Mouse (Mus musculus) testis, adult 2 months (tissue): ENCODE data around the gene Sult4a1. TPM values are rescaled to one million over a fixed set of nuclear protein-coding genes. Genes with fewer than 3 reads are reported as not detected.

Source experiments
- H3K27ac ChIP-seq: fragments of 200-500 bp; 2 replicates; pipeline ENCODE4 v1.5.1; 2012; ENCODE audit warnings: low read depth, low read length; ENCODE audit not compliant: control insufficient read depth, insufficient read depth
- H3K27me3 ChIP-seq: fragments of 200-500 bp; 2 replicates; pipeline ENCODE4 v1.6.1; 2012; ENCODE audit warnings: mild to moderate bottlenecking, low read length, moderate library complexity; ENCODE audit not compliant: control insufficient read depth, insufficient read depth
- H3K36me3 ChIP-seq: fragments of 200-500 bp; 2 replicates; pipeline ENCODE4 v1.6.1; 2012; ENCODE audit warnings: mild to moderate bottlenecking, low read length; ENCODE audit not compliant: control insufficient read depth, insufficient read depth
- H3K4me1 ChIP-seq: fragments of 200-500 bp; 2 replicates; pipeline ENCODE4 v1.6.1; 2012; ENCODE audit warnings: low read length; ENCODE audit not compliant: control insufficient read depth, insufficient read depth
- H3K4me3 ChIP-seq: fragments of 200-500 bp; 2 replicates; pipeline ENCODE4 v1.5.1; 2012; ENCODE audit warnings: low read depth, mild to moderate bottlenecking, low read length, moderate library complexity, mixed read lengths; ENCODE audit not compliant: control insufficient read depth
- CTCF ChIP-seq: fragments of 200-500 bp; IDR thresholded peaks from 2 replicates; pipeline ENCODE4 v1.5.1; 2012; ENCODE audit warnings: low read depth, mild to moderate bottlenecking, inconsistent platforms, low read length, moderate library complexity; ENCODE audit not compliant: control insufficient read depth, insufficient read depth, insufficient replicate concordance
- POLR2A ChIP-seq: fragments of 200-500 bp; IDR thresholded peaks from 2 replicates; pipeline ENCODE4 v1.6.1; 2012; ENCODE audit warnings: low read depth, mild to moderate bottlenecking, inconsistent platforms, low read length, moderate library complexity; ENCODE audit not compliant: control insufficient read depth
- polyA plus RNA-seq: library from polyadenylated mRNA; depleted of rRNA; stranded (reverse); fragments of >200 nt; gene quantifications from 2 replicates; pipeline ENCODE4 v1.2.3, GENCODE M21; 2012; rRNA removed

Gene Sult4a1
- 5.6 and 6.4 TPM in 2 replicates for polyA plus RNA-seq

DNA sequence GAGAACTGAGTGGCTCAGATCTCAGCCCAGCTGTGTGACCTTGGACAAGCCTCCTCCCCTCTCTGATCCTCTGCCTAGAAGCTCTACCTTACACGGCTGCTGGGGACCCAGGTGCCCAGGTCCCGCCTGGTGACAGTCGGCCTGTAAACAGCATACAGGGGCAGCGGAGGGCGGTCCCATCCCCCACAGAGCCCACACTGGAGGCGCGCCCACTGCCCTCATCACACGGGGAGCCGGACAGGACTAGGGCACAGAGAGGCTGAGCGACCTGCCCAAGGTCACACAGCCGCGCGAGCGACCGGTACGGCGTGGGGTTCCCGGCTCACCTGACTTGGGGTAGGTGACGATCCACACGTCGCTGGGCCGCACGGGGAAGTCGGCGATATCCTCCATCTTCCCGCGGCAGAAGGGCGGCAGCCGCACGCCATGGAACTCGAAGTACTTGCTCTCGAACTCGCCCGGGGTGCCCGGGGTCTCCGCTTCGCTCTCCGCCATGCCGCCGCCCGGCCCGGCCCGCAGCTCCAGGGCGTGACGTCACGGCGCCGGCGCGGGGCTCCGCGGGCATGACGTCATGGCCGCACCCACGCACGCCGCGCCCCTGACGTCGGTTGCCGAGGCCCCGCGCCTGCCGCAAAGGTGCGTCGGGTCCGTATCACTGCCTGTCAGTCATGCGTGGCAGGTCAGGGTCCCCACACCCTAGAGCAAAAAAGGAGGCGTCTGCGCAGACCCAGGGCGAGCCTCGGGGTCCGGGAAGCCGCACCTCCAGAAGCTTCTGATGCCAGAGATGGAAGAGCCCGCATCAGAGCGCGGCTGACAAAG, at the start of gene Sult4a1:
Gene Sult4a1 (minus strand): TSS at position 650 of the 819 bp plus-strand sequence.
- H3K27me3 ChIP-seq = no peaks in the 10 kb centered on the region
- H3K4me3 ChIP-seq = peak within 1 kb of the TSS; percentile 28
- TF ChIP-seq POLR2A (no peak), CTCF (no peak)
- H3K27ac ChIP-seq = no peak within 1 kb of the TSS
- H3K36me3 ChIP-seq = no peaks in the 10 kb centered on the region
- H3K4me1 ChIP-seq = peaks cover 11% of the 10 kb centered on the region

GRCm38 (mm10) chr15:84140929-84141328, 35.4 kb upstream of the Sult4a1 start:
- Histone ChIP-seq H3K27ac (no peak overlapping the region), H3K27me3 (no peaks in the 10 kb centered on the region), H3K36me3 (no peaks in the 10 kb centered on the region), H3K4me3 (no peak overlapping the region), H3K4me1 (no peaks in the 10 kb centered on the region)
- TF ChIP-seq CTCF (no peak), POLR2A (no peak)

GRCm38 (mm10) chr15:84140109-84140508, 34.6 kb upstream of the Sult4a1 start:
- no peaks in the 10 kb centered on the region for H3K4me1 ChIP-seq
- no peaks in the 10 kb centered on the region for H3K27me3 ChIP-seq
- H3K36me3 ChIP-seq = no peaks in the 10 kb centered on the region
- no peak overlapping the region for H3K27ac ChIP-seq
- H3K4me3 ChIP-seq = no peak overlapping the region
- no peak for TF ChIP-seq POLR2A
- TF ChIP-seq CTCF = no peak

- H3K4me3 ChIP-seq = no peak overlapping the region
- H3K27ac ChIP-seq = no peak overlapping the region
- no peak for TF ChIP-seq CTCF
- no peak for TF ChIP-seq POLR2A
- H3K4me1 ChIP-seq = no peaks in the 10 kb centered on the region
- H3K36me3 ChIP-seq = no peaks in the 10 kb centered on the region
- H3K27me3 ChIP-seq = no peaks in the 10 kb centered on the region
Measured at GRCm38 (mm10) chr15:84139592-84140005, 34.0 kb upstream of the Sult4a1 start.

DNA sequence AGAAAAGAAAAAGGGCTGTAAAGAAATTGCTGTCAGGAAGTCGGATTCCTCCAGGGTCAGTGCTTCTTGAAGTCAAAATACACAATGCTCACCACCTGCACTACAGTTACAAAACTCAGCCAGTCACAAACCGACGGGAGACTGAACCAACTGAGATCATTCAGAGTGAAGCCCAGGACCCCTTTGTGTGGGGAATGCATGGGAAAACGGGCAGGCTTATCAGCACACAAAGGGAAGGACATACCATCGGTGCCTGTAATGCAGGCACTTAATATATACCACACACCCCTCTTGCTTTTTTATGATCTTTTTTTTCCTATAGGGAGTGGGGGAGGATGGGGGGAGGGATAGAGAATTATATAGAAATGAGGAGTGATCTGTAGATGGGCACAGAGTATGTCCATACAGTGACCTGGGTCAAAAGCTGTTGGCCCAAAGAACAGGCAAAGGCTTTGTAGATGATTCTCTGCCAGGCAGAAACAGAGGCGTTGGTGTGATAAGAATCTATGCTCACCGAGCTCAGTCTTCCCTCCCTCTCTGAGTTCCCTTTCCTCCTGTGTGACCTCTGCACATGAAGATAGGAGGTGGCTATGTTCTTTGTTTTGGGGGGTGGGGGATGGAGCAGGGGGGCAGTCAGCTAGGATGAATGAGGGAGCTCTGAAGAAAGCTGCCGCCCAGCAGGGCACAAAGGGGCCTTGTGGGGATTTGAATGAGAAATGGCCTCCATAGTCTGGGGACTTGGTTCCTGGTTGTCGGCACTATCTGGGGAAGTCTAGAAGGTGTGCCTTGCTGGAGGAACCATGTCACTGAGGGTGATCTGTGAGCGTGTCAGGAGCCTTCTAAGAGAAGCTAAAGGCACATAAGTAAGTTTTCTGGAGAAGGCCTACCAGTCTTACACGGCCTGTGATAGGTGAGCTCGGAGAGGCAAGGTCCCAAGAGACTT, 31.2 kb upstream of the Sult4a1 start:
- no peaks in the 10 kb centered on the region for H3K36me3 ChIP-seq
- no peaks in the 10 kb centered on the region for H3K27me3 ChIP-seq
- no peaks in the 10 kb centered on the region for H3K4me1 ChIP-seq
- no peak overlapping the region for H3K4me3 ChIP-seq
- no peak overlapping the region for H3K27ac ChIP-seq
- TF ChIP-seq CTCF (no peak), POLR2A (no peak)

DNA sequence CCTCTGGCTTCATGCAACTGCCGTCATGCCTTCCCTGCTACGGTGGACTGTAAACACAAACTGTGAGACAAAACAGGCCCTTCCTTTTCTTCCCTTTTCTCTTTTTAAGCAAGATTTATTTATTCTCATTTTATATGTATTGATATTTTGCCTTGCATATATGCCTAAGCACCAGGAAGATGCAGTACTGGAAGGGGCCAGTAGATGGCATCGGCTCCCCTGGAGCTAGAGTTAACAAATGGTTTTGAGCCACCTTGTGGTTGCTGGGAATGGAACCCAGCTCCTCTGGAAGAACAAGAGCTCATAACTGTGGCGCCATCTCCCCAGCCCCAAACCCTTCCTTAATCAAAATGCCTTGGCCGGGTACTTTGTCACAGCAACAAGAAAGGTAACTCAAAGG, 29.9 kb upstream of the Sult4a1 start:
- Histone ChIP-seq H3K27me3 (no peaks in the 10 kb centered on the region), H3K36me3 (no peaks in the 10 kb centered on the region), H3K4me3 (no peak overlapping the region), H3K4me1 (peaks cover 6% of the 10 kb centered on the region), H3K27ac (no peak overlapping the region)
- TF ChIP-seq CTCF = peak; percentile 58; the same call in 1 of the 2 replicates
- TF ChIP-seq POLR2A = no peak

DNA sequence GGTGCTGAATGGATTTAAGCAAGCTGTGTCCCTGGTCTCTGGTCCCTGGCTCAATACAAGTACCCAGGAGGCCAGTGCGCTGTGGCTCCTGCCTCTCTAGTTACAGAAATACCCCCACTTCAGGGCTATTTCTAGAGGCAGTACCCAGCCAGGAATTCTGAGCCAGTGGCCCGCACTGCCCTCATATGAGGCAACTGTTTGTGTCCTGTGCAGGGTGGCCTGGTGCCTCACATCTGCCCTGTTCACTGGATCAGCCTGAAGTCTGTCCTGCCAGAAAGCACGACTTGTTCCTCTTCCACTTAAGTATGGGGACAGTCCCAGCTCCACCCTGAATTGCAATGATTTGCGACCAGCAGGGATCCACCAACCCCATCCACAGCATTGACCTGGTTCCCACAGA, 27.9 kb upstream of the Sult4a1 start:
- Histone ChIP-seq H3K4me3 (no peak overlapping the region), H3K27ac (no peak overlapping the region), H3K4me1 (peaks cover 9% of the 10 kb centered on the region), H3K27me3 (no peaks in the 10 kb centered on the region), H3K36me3 (no peaks in the 10 kb centered on the region)
- TF ChIP-seq POLR2A (no peak), CTCF (no peak)
